Mouse (Mus musculus): ENCODE measurements around the gene Nadsyn1.

- TF ChIP-seq CTCF (conservative IDR thresholded peaks at IDR 0.05; ENCODE audit: insufficient read depth, insufficient read length, low read depth, low read length) (no peak), POLR2A (IDR thresholded peaks at IDR 0.05; ENCODE audit: low read depth, low read length) (no peak)
Measured at GRCm38 (mm10) chr7:143840121-143840520, 17.5 kb upstream of the Nadsyn1 start.
